Comparison of ENCODE assay signal across 9 mouse cellular contexts in genomic region chr15:11065528-11066171, GRCm38 (mm10). TPM values are rescaled to one million over a fixed set of nuclear protein-coding genes. Genes with fewer than 3 reads are reported as not detected.
DNase-seq lines count a peak whose midpoint lies in the region; ATAC-seq lines count a peak whose summit lies in the region.
"Had no signal": no experiment of that assay in that cellular context is flagged by ENCODE, and none has a peak within 500 bp of the region (broad histone marks: within the 10 kb centered on the region; RNA-seq: fewer than 3 reads in every experiment).

No protein-coding gene starts in this region.

- H3K4me2 ChIP-seq in kidney, embryonic 14.5 days (replicated peaks; ENCODE audit: low read depth, low read length), result peak overlapping the region; percentile 65
- peak overlapping the region; percentile 58 for H3K4me2 ChIP-seq in forebrain, embryonic 13.5 days
- H3K4me2 ChIP-seq in neural tube, embryonic 12.5 days (replicated peaks), result peak overlapping the region; percentile 62

- DNase-seq in kidney, postnatal 36 days, result no peak
- peak; percentile 21 to 30 for DNase-seq in kidney, postnatal 4 days
- DNase-seq in natural killer cell, adult 2 months (ENCODE audit: low spot score in 2 of 2), result no peak
- no peak for DNase-seq in gastrocnemius, postnatal 36 days
- DNase-seq in spleen, postnatal 4 days (ENCODE audit: low spot score in 2 of 2), result no peak
- DNase-seq: cerebellum, adult 18-20 months had no signal

- H3K4me3 ChIP-seq in kidney, embryonic 14.5 days (ENCODE audit: low read length), result peak overlapping the region; percentile 45
- peak overlapping the region; percentile 28 for H3K4me3 ChIP-seq in forebrain, embryonic 13.5 days
- H3K4me3 ChIP-seq in neural tube, embryonic 12.5 days, result peak overlapping the region; percentile 32

- H3K27me3 ChIP-seq in kidney, embryonic 14.5 days (ENCODE audit: control insufficient read depth, insufficient read depth, low read length), result no peaks in the 10 kb centered on the region
- H3K27me3 ChIP-seq in forebrain, embryonic 13.5 days, result no peaks in the 10 kb centered on the region
- H3K27me3 ChIP-seq in neural tube, embryonic 12.5 days (replicated peaks), result no peaks in the 10 kb centered on the region

- peaks cover 14% of the 10 kb centered on the region; the same call in 1 of the 2 replicates for H3K4me1 ChIP-seq in kidney, embryonic 14.5 days (ENCODE audit: control insufficient read depth, insufficient read depth, low read length)
- H3K4me1 ChIP-seq in forebrain, embryonic 13.5 days, result peaks cover 27% of the 10 kb centered on the region
- H3K4me1 ChIP-seq in neural tube, embryonic 12.5 days, result peaks cover 23% of the 10 kb centered on the region

- peak overlapping the region; percentile 93 for H3K27ac ChIP-seq in kidney, embryonic 14.5 days (ENCODE audit: low read depth, low read length)
- no peak overlapping the region for H3K27ac ChIP-seq in forebrain, embryonic 13.5 days
- no peak overlapping the region; the same call in 1 of the 2 replicates for H3K27ac ChIP-seq in neural tube, embryonic 12.5 days

- no peaks in the 10 kb centered on the region for H3K9me3 ChIP-seq in kidney, embryonic 14.5 days (ENCODE audit: control insufficient read depth, low read length)
- H3K9me3 ChIP-seq in forebrain, embryonic 13.5 days (replicated peaks), result no peaks in the 10 kb centered on the region
- no peaks in the 10 kb centered on the region for H3K9me3 ChIP-seq in neural tube, embryonic 12.5 days

- H3K36me3 ChIP-seq in kidney, embryonic 14.5 days (ENCODE audit: control insufficient read depth, insufficient read depth, low read length), result no peaks in the 10 kb centered on the region
- no peaks in the 10 kb centered on the region for H3K36me3 ChIP-seq in forebrain, embryonic 13.5 days (ENCODE audit: poor library complexity, severe bottlenecking)
- no peaks in the 10 kb centered on the region for H3K36me3 ChIP-seq in neural tube, embryonic 12.5 days

- ATAC-seq in kidney, embryonic 14.5 days (ENCODE audit: low FRiP score, low TSS enrichment), result no peak
- ATAC-seq in forebrain, embryonic 13.5 days, result 0 out of 2 replicates have a peak, but pooled peaks have one; percentile 24
- peak; percentile 45 for ATAC-seq in neural tube, embryonic 12.5 days (ENCODE audit: low FRiP score, low read depth)

- WGBS in kidney, embryonic 14.5 days, result 7% methylated on average over 9 of the region's 9 CpGs
- 12% methylated on average over 9 of the region's 9 CpGs for WGBS in forebrain, embryonic 13.5 days
- WGBS in neural tube, embryonic 12.5 days, result 5% methylated on average over 9 of the region's 9 CpGs

- peak overlapping the region; percentile 68; the same call in 1 of the 2 replicates for H3K9ac ChIP-seq in kidney, embryonic 14.5 days (ENCODE audit: low read depth, low read length)
- H3K9ac ChIP-seq in forebrain, embryonic 13.5 days, result no peak overlapping the region
- H3K9ac ChIP-seq in neural tube, embryonic 12.5 days, result no peak overlapping the region

- intact Hi-C loops in gastrocnemius, postnatal 36 days (cut with DNase I), result no loop called here

RNA-seq across cellular contexts. Expression of gene Adamts12, which starts 1.1 kb away (rescaled TPM):
- polyA plus RNA-seq in kidney, embryonic 14.5 days (2014; fragmentation: Nextera tagmentation; extraction: Ambion mirVana), result 5.0 and 5.1 TPM in 2 replicates
- polyA plus RNA-seq in forebrain, embryonic 13.5 days (2015; fragmentation: Nextera tagmentation; extraction: Ambion mirVana), result 0.72 and 0.92 TPM in 2 replicates
- polyA plus RNA-seq in neural tube, embryonic 12.5 days (2016; fragmentation: Nextera tagmentation; extraction: Ambion mirVana), result 1.7 and 2.0 TPM in 2 replicates
- 1 to 10 TPM; 4.8 to 6.4 TPM for total RNA-seq in gastrocnemius, postnatal 36 days (2021)

RNA-seq across cellular contexts. Expression of gene Rxfp3, which starts 27.9 kb away (rescaled TPM):
- polyA plus RNA-seq in kidney, embryonic 14.5 days (2014; fragmentation: Nextera tagmentation; extraction: Ambion mirVana), result 0.24 and 0.65 TPM in 2 replicates
- polyA plus RNA-seq in forebrain, embryonic 13.5 days (2015; fragmentation: Nextera tagmentation; extraction: Ambion mirVana), result 0.57 and 0.96 TPM in 2 replicates
- 1.8 and 2.9 TPM in 2 replicates for polyA plus RNA-seq in neural tube, embryonic 12.5 days (2016; fragmentation: Nextera tagmentation; extraction: Ambion mirVana)
- not detected for total RNA-seq in gastrocnemius, postnatal 36 days (2021)

Comparison
In these comparisons a context has a peak if more than half of its experiments do, and no peak if none do; other contexts are left out.
1. DNase-seq: peak in kidney, postnatal 4 days (2 of 2); none in kidney, postnatal 36 days (0 of 2), natural killer cell, adult 2 months (0 of 2), gastrocnemius, postnatal 36 days (0 of 2) and spleen, postnatal 4 days (0 of 2).
2. Peak in every context shown above with its lines, with median percentiles within 50 percentile points of each other: H3K4me2 ChIP-seq and H3K4me3 ChIP-seq.